Mouse (Mus musculus): ENCODE measurements at regions not wholly inside any gene's neighbourhood (a gene's known extent, or its start where the extent isn't known, plus 50 kb on each side); places are given as distances from the start of the nearest gene placed in this dataset.
A peak's percentile ranks its signal among the peaks of the same experiment; 100 is the strongest.
"Not testable (repeated sequence)": the region's sequence is repeated elsewhere in the genome, so short reads cannot be mapped to it uniquely, and the experiment has no call there.

DNA sequence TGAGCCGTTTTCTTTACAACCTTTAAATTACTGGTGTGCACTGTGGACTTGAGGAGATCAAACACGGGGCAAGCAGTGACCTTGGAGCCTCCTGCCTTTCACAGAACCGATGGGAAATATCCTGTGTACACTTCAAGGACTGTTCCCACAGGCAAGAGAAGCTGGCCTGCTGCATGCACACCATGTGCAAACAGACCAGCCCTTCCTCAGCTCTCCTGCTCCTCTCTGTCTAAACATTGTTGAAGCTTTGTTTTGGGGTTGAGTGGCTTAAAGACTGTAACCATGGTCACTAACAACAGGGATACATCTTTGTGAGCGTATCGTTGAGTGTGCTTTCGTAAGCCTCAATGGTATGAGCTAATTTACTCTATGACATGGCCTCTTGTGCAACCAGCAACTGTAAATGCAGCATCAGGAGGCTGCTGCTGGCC, 50.2 kb upstream of the Agps start:
- no peaks in the 10 kb centered on the region for H3K36me3 ChIP-seq
- WGBS, result 65% methylated on average over 6 of the region's 6 CpGs
- 0 out of 2 replicates have a peak, but pooled peaks have one; percentile 17 for ATAC-seq (replicated peaks)
- H3K4me3 ChIP-seq, result no peak overlapping the region
- no peaks in the 10 kb centered on the region for H3K27me3 ChIP-seq
- H3K4me1 ChIP-seq, result 0 out of 2 replicates have a peak, but pooled peaks cover 12% of the 10 kb centered on the region
- H3K9ac ChIP-seq (replicated peaks), result no peak overlapping the region
- no peak overlapping the region for H3K4me2 ChIP-seq (replicated peaks)
- no peak overlapping the region for H3K27ac ChIP-seq (replicated peaks)
- no peaks in the 10 kb centered on the region for H3K9me3 ChIP-seq

DNA sequence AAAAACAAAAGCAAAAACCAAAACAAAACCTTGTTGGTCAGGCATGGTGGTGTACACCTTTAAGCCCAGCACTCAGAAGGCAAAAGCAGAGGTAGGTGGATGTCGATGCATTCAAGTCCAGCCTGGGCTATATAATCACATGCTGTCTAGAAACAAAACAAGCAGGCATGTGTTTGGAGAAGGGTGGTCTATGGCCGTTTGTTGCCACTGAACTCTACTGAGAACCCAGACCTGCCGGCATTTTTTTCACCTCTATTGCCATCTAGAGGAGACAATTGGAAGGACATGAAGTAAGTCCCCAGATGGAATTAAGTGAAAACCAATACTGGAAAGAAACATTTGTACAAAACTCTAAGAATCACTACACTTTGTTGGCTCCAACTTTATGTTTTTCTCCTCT, 50.9 kb upstream of the Agps start:
- Histone ChIP-seq H3K4me1 (0 out of 2 replicates have a peak, but pooled peaks cover 12% of the 10 kb centered on the region), H3K9me3 (no peaks in the 10 kb centered on the region), H3K27me3 (no peaks in the 10 kb centered on the region; the same call in 1 of the 2 replicates), H3K36me3 (no peaks in the 10 kb centered on the region), H3K27ac (replicated peaks) (no peak overlapping the region), H3K4me3 (no peak overlapping the region), H3K4me2 (replicated peaks) (no peak overlapping the region), H3K9ac (replicated peaks) (no peak overlapping the region)
- WGBS, result under 1% methylated on average over 3 of the region's 3 CpGs
- peak; percentile 83 for ATAC-seq (replicated peaks)

DNA sequence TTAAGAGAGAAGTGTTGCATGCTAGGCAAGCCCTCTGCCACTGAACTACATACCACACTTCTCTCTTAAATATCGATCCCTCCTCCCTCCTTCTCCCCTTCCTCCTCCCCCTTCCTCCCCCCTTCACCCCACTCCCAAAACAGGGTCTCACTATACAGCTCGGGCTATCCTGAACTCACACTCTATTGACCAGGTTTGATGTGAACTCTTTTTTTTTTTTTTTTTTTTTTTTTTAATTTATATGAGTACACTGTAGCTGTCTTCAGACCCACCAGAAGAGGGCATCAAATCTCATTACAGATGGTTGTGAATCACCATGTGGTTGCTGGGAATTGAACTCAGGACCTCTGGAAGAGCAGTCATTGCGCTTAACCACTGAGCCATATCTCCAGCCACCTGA, 53.3 kb upstream of the Agps start:
- not testable (repeated sequence) for H3K36me3 ChIP-seq; H3K4me2 ChIP-seq (replicated peaks); H3K9ac ChIP-seq (replicated peaks); H3K27ac ChIP-seq (replicated peaks); H3K4me3 ChIP-seq; H3K27me3 ChIP-seq; H3K9me3 ChIP-seq; H3K4me1 ChIP-seq; ATAC-seq (replicated peaks)
- 87% methylated on average over 3 of the region's 3 CpGs for WGBS

DNA sequence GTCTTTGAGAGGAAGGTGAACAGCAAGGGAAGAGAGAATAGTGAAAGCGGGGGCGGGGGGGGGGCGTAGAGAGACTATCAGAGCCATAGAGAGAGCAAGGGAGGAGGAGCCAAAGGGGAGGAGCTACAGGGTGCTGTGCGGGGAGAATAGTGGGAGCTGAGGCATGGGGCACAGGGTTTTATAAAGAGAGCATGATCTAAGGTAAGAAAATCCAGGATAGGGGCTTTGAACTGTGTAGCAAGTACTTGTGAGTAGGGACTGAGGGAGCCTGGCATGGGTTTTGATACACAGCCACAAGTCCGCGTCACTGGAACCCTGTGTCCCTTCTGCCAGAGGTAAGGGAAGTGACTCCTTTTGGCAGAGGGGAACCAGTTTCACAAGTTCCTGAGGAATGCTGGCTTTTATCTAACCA, 54.9 kb upstream of the Agps start:
- ATAC-seq (replicated peaks), result no peak; the same call in 1 of the 2 replicates
- no peak overlapping the region for H3K9ac ChIP-seq (replicated peaks)
- H3K27ac ChIP-seq (replicated peaks), result no peak overlapping the region
- H3K4me3 ChIP-seq, result no peak overlapping the region
- no peaks in the 10 kb centered on the region for H3K9me3 ChIP-seq
- WGBS, result 21% methylated on average over 5 of the region's 6 CpGs
- no peaks in the 10 kb centered on the region; the same call in 1 of the 2 replicates for H3K27me3 ChIP-seq
- no peaks in the 10 kb centered on the region for H3K36me3 ChIP-seq
- 0 out of 2 replicates have a peak, but pooled peaks cover 8% of the 10 kb centered on the region for H3K4me1 ChIP-seq
- no peak overlapping the region for H3K4me2 ChIP-seq (replicated peaks)

DNA sequence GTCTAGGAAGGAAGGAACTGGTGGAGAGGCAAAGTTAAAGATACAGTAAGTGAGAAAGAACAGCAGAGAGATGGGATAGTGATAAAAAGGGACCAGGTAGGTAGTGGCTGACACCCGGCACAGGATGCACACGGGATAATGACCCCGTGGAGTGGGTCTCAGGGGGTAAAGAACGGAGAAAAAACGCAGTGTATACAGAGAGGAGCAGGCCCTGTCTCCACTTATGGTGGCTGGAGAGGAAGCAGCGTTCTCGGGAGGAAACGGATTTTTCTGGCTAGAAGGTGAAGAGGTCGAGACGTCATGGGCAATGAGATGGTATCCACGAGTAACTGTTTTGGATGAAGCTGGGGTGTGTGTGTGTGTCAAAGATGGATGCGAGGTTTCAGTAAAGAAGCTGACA, 55.4 kb upstream of the Agps start:
- no peaks in the 10 kb centered on the region for H3K9me3 ChIP-seq
- ATAC-seq (replicated peaks), result no peak
- 0 out of 2 replicates have a peak, but pooled peaks cover 8% of the 10 kb centered on the region for H3K4me1 ChIP-seq
- 33% methylated on average over 12 of the region's 12 CpGs for WGBS
- H3K36me3 ChIP-seq, result no peaks in the 10 kb centered on the region
- H3K4me3 ChIP-seq, result no peak overlapping the region
- H3K4me2 ChIP-seq (replicated peaks), result no peak overlapping the region
- no peaks in the 10 kb centered on the region; the same call in 1 of the 2 replicates for H3K27me3 ChIP-seq
- H3K9ac ChIP-seq (replicated peaks), result no peak overlapping the region
- no peak overlapping the region for H3K27ac ChIP-seq (replicated peaks)

DNA sequence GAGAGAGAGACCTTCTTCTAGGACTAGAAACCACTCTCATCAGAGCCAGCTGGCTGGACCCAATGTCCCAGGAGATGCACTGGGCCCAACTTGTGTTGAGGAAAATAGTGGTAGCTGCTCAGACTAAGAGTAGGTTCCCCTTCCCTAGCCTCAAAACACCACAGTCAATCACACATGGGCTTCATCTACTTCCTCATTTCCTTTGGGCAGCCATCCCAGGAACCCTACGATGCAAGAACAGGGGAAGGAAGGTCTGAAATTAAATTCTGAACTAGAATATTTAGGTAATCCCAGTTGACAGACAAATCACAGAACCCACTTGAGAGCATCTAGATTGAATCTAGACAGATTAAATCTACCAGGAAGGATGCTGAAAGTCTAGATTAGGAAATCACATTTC, 56.8 kb upstream of the Agps start:
- no peaks in the 10 kb centered on the region for H3K9me3 ChIP-seq
- no peaks in the 10 kb centered on the region for H3K36me3 ChIP-seq
- H3K27me3 ChIP-seq, result no peaks in the 10 kb centered on the region; the same call in 1 of the 2 replicates
- no peak overlapping the region for H3K27ac ChIP-seq (replicated peaks)
- ATAC-seq (replicated peaks), result no peak
- no peak overlapping the region for H3K4me3 ChIP-seq
- H3K4me2 ChIP-seq (replicated peaks), result no peak overlapping the region
- 0 out of 2 replicates have a peak, but pooled peaks cover 8% of the 10 kb centered on the region for H3K4me1 ChIP-seq
- H3K9ac ChIP-seq (replicated peaks), result no peak overlapping the region
- WGBS, result 76% methylated on average over 1 of the region's 1 CpGs

DNA sequence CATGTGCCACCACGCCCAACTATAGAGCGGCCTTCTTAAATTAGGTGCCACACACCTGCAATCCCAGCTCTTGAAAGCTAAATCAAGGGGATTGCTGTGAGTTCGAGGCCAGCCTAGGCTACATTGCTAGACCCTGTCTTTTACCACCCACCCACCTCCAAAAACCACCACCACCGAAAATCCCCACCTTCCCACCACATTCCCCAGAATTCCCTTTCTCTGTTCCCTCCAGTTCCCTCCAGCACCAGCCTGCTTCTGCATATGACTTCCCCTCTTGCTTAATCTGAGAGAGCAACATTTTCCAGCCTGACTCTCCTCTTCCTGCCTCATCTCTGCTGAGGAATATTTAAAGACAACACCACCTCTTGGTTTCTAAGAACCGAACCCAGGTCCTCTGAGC, 58.5 kb upstream of the Agps start:
- 95% methylated on average over 5 of the region's 5 CpGs for WGBS
- ATAC-seq (replicated peaks), result no peak
- H3K9ac ChIP-seq (replicated peaks), result no peak overlapping the region
- H3K9me3 ChIP-seq, result no peaks in the 10 kb centered on the region
- peaks cover 12% of the 10 kb centered on the region; the same call in 1 of the 2 replicates for H3K4me1 ChIP-seq
- no peak overlapping the region for H3K4me3 ChIP-seq
- no peaks in the 10 kb centered on the region; the same call in 1 of the 2 replicates for H3K27me3 ChIP-seq
- H3K4me2 ChIP-seq (replicated peaks), result no peak overlapping the region
- H3K27ac ChIP-seq (replicated peaks), result no peak overlapping the region
- H3K36me3 ChIP-seq, result no peaks in the 10 kb centered on the region

DNA sequence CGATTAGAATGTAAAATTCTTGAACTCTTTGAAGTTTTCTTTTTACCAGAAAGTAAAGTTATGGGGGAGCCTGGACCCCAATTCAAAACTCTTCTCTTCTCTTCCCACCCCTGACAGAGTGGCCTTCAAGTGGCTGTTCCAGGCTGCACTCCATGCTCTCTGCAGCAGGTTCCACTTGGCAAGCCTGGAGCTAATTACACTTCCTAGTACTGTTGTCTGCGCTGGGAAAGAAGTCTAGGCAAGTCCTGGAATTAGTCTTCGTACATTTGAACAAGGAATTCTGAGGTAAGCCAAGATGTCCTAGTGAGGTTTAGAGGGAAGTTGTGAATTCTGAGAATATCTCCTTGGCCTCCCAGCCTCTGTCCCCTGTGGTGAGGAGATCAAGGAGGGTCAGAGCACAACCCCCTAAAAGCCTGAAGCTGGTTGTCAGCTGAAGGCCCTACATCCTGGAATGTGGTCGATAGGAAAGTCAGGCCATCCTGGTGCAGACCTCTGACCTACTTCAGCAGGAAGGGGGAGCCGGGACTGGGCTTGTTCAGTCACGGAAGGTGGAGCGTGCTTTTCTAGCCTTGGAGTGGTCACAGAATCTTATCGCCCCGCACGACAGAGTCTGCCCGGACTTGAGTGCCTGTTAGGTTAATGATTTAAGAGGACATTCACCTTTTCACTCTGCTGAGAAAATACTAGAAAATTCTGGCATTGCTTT, 59.6 kb upstream of the Agps start:
- H3K4me3 ChIP-seq, result no peak overlapping the region

DNA sequence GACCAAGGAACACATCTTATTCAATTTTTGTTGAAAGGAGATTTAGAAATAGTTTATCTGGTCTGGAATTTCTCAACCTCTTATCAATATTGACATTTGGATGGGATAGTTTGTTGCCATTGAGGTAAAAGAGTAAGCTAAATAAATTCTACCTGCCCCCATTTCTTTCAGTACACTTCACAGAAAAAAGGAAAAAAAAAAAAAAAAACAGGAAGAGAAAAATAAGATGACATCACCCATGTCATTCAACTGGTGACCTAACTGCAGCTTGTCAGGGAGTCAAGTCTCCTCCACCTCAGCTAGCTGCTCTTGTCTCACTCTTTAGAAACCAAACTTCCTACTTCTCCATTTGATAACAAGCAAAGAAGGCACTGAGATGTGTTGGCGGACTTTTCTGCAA, 61.3 kb upstream of the Agps start:
- Histone ChIP-seq H3K4me3 (no peak overlapping the region), H3K9me3 (no peaks in the 10 kb centered on the region), H3K36me3 (no peaks in the 10 kb centered on the region), H3K4me2 (replicated peaks) (no peak overlapping the region), H3K27me3 (no peaks in the 10 kb centered on the region), H3K9ac (replicated peaks) (no peak overlapping the region), H3K27ac (replicated peaks) (no peak overlapping the region), H3K4me1 (peaks cover 8% of the 10 kb centered on the region)
- whole genome bisulfite sequencing, result 95% methylated on average over 1 of the region's 1 CpGs
- no peak for ATAC-seq (replicated peaks)

More for the DNA sequence above, 59.6 kb upstream of the Agps start:
- Histone ChIP-seq H3K27ac (replicated peaks) (no peak overlapping the region), H3K4me1 (peaks cover 13% of the 10 kb centered on the region), H3K27me3 (no peaks in the 10 kb centered on the region; the same call in 1 of the 2 replicates), H3K36me3 (no peaks in the 10 kb centered on the region), H3K9me3 (no peaks in the 10 kb centered on the region), H3K4me2 (replicated peaks) (no peak overlapping the region), H3K9ac (replicated peaks) (no peak overlapping the region)
- 66% methylated on average over 11 of the region's 11 CpGs for whole genome bisulfite sequencing
- ATAC-seq (replicated peaks), result no peak

DNA sequence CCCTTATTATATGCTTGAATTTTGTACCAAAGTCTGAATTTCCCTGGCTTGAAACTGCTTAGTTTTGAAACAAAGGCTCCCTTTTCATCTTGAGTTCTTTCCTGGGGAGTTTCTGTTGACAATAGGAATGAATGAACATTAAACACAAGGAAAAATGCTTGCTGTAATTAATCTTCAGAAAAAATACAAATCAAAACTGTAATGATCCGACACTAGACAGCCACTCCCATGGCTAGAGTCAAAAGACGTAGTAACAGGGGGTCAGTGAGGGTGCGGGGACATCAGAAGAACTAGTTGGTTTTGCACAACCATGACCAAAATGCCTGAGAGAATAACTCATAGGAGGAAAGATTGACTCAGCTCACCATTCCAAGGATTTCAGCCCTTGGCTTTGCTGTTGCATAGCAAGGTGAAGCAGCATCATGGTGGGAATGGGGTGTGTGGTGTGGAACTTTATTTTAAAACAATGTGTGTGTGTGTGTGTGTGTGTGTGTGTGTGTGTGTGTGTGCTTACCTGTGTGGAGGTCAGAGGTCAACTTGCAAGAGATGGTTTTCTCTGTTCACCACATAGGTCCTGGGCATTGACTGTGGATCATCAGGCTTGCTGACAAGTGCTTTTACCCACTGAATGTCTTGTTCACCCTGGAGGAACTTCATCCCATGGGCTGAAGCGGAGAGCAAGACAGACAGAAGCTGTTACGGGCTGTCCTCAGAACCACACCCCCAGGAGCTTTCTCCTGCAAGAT, 63.2 kb upstream of the Agps start:
- H3K4me2 ChIP-seq (replicated peaks), result no peak overlapping the region
- H3K4me1 ChIP-seq, result peaks cover 8% of the 10 kb centered on the region
- no peak overlapping the region for H3K9ac ChIP-seq (replicated peaks)
- peak; percentile 51; the same call in 1 of the 2 replicates for ATAC-seq (replicated peaks)
- H3K36me3 ChIP-seq, result no peaks in the 10 kb centered on the region
- 48% methylated on average over 5 of the region's 5 CpGs for WGBS
- no peak overlapping the region for H3K4me3 ChIP-seq
- 0 out of 2 replicates have a peak overlapping the region, but pooled peaks have one; percentile 36 for H3K27ac ChIP-seq (replicated peaks)
- H3K9me3 ChIP-seq, result no peaks in the 10 kb centered on the region
- H3K27me3 ChIP-seq, result no peaks in the 10 kb centered on the region

DNA sequence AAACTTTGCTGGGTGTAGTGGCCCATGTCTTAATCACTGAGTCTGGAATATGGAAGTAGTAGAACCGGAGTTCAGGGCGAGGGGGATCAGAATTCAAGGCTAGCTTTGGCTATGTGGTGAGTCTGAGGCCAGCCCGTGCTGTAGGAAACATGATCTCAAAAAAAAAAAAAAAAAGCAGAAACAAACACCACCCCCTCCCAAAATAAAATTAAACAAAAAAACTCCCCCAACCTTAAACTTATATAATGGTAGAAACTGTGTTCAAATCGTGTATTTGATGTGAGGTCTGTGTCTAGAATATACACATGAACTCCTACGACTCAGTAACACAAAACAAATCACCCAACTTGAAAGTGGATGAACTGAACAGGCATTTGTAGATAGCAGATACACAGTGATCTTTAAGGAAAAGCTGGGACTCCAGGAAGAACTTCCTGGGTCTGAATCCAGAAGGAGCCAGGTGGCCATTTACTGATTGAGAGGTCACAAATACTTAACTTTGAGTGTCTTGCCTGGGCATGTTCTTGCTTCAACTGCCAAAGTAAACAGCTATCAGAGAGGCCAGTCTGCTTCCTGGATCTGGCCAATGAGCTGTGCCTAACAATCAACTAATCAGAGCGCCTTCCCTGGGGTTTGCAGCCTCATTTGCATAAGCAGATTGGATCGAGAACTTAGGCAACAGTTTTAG, 63.6 kb upstream of the Nfe2l2 start:
- Histone ChIP-seq H3K4me1 (peaks cover 8% of the 10 kb centered on the region), H3K27me3 (no peaks in the 10 kb centered on the region), H3K9me3 (no peaks in the 10 kb centered on the region), H3K4me3 (no peak overlapping the region), H3K4me2 (replicated peaks) (no peak overlapping the region), H3K27ac (replicated peaks) (0 out of 2 replicates have a peak overlapping the region, but pooled peaks have one; percentile 36), H3K36me3 (no peaks in the 10 kb centered on the region), H3K9ac (replicated peaks) (no peak overlapping the region)
- WGBS, result 33% methylated on average over 7 of the region's 7 CpGs
- ATAC-seq (replicated peaks), result peak; percentile 85

DNA sequence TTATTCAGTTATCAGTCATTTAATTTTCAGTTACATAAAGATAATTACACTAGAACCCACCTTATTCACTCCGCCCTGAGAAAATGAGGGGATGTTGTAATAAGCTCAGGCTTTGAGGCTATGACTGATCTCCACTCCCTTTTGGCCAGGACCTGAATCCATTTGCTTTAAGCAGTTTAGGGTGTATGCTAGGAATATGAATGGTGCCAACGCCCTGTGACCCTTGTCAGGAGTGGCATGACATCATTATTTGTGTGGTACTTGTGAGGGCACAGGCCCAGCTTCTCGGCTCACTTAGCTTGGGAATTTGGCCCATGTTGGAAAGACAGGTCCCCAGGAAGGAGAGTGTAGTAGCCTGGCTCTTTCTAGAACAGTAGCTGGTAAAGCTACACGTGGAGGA, 61.0 kb upstream of the Nfe2l2 start:
- H3K9me3 ChIP-seq, result no peaks in the 10 kb centered on the region
- no peak overlapping the region for H3K9ac ChIP-seq (replicated peaks)
- H3K4me3 ChIP-seq, result no peak overlapping the region
- no peak for ATAC-seq (replicated peaks)
- H3K36me3 ChIP-seq, result no peaks in the 10 kb centered on the region
- H3K4me2 ChIP-seq (replicated peaks), result no peak overlapping the region
- H3K27me3 ChIP-seq, result no peaks in the 10 kb centered on the region
- no peak overlapping the region for H3K27ac ChIP-seq (replicated peaks)
- 76% methylated on average over 4 of the region's 4 CpGs for WGBS
- H3K4me1 ChIP-seq, result peaks cover 8% of the 10 kb centered on the region
